Mouse (Mus musculus): ENCODE measurements at regions not wholly inside any gene's neighbourhood (a gene's known extent, or its start where the extent isn't known, plus 50 kb on each side); places are given as distances from the start of the nearest gene placed in this dataset.
A peak's percentile ranks its signal among the peaks of the same experiment; 100 is the strongest.

- no peak for TF ChIP-seq CTCF (IDR thresholded peaks at IDR 0.05)
- in situ Hi-C loops (cut with MboI; ENCODE audit: low pct_unique_long_range_greater_than_20kb): no loop called here
- ChIA-PET CTCF (interaction anchor here (1.0 to 2.8 kb wide), 3 partner anchors 8 to 14 kb away, joined by 3 to 10 read pairs (median 4); no protein-coding TSS in a partner anchor), POLR2A (no interaction called here)
- ATAC-seq: no peak
- DNase-seq (ENCODE audit: low read depth, low spot score): no peak
- H3K27me3 ChIP-seq: no peaks in the 10 kb centered on the region
These were observed 539.2 kb downstream of the Gm19410 start for GRCm38 (mm10) chr8:36304809-36305208.

DNA sequence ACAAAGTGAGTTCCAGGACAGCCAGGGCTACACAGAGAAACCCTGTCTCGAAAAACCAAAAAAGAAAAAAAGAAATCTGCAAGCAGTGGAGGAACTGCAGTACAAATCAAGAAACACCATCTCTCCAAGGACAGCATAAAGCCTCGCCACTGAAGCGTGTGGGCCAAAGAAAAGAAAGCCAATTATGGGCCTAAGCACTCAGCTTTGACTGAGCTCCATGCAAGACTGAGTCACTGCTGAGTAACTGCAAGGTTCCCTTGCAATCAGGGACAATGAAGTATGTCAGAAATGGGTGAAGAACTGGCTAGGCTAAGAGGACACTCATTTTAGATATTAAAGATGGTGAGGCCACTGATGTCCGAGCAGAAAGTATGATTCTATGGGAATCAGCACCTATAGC, 540.7 kb downstream of the Gm19410 start:
- POLR2A ChIA-PET: interaction anchor here (0.6 kb wide), 1 partner anchor 746 kb away, joined by 3 read pairs; no protein-coding TSS in a partner anchor
- TF ChIP-seq CTCF (IDR thresholded peaks at IDR 0.05): no peak
- no peaks in the 10 kb centered on the region for H3K27me3 ChIP-seq
- CTCF ChIA-PET: interaction anchor here (1.5 to 2.8 kb wide), 2 partner anchors 12 to 58 kb away, joined by 3 to 10 read pairs; no protein-coding TSS in a partner anchor
- in situ Hi-C loops (cut with MboI; ENCODE audit: low pct_unique_long_range_greater_than_20kb): no loop called here
- ATAC-seq: peak; percentile 57
- DNase-seq (ENCODE audit: low read depth, low spot score): no peak

GRCm38 (mm10) chr8:36307496-36307895, 541.9 kb downstream of the Gm19410 start:
- TF ChIP-seq CTCF (IDR thresholded peaks at IDR 0.05): no peak

GRCm38 (mm10) chr8:36308056-36308455, 542.5 kb downstream of the Gm19410 start:
- DNase-seq (ENCODE audit: low read depth, low spot score) (no peak), ATAC-seq (peak; percentile 54)
- ChIA-PET CTCF (no interaction called here), POLR2A (no interaction called here)
- no peaks in the 10 kb centered on the region for H3K27me3 ChIP-seq
- no peak for TF ChIP-seq CTCF (IDR thresholded peaks at IDR 0.05)
- in situ Hi-C loops (cut with MboI; ENCODE audit: low pct_unique_long_range_greater_than_20kb): no loop called here

More at GRCm38 (mm10) chr8:36307496-36307895, 541.9 kb downstream of the Gm19410 start:
- POLR2A ChIA-PET: no interaction called here
- DNase-seq (ENCODE audit: low read depth, low spot score) (no peak), ATAC-seq (no peak)
- in situ Hi-C loops (cut with MboI; ENCODE audit: low pct_unique_long_range_greater_than_20kb): no loop called here
- H3K27me3 ChIP-seq: no peaks in the 10 kb centered on the region
- CTCF ChIA-PET: interaction anchor here (1.5 to 2.8 kb wide), 2 partner anchors 13 to 59 kb away, joined by 3 to 10 read pairs; no protein-coding TSS in a partner anchor

- no peak for TF ChIP-seq CTCF (IDR thresholded peaks at IDR 0.05)
- CTCF ChIA-PET: no interaction called here
- no peaks in the 10 kb centered on the region for H3K27me3 ChIP-seq
- in situ Hi-C loops (cut with MboI; ENCODE audit: low pct_unique_long_range_greater_than_20kb): no loop called here
- no peak for DNase-seq (ENCODE audit: low read depth, low spot score)
- no peak for ATAC-seq
- POLR2A ChIA-PET: no interaction called here
These were observed 543.7 kb downstream of the Gm19410 start for GRCm38 (mm10) chr8:36309326-36309725.

GRCm38 (mm10) chr8:36309952-36310351, 544.4 kb downstream of the Gm19410 start:
- no peaks in the 10 kb centered on the region for H3K27me3 ChIP-seq
- in situ Hi-C loops (cut with MboI; ENCODE audit: low pct_unique_long_range_greater_than_20kb): no loop called here
- ChIA-PET CTCF (interaction anchor here (1.1 to 1.4 kb wide), 2 partner anchors 11 to 108 kb away, joined by 4 read pairs; no protein-coding TSS in a partner anchor), POLR2A (no interaction called here)
- no peak for TF ChIP-seq CTCF (IDR thresholded peaks at IDR 0.05)
- no peak for DNase-seq (ENCODE audit: low read depth, low spot score)
- ATAC-seq: no peak

DNA sequence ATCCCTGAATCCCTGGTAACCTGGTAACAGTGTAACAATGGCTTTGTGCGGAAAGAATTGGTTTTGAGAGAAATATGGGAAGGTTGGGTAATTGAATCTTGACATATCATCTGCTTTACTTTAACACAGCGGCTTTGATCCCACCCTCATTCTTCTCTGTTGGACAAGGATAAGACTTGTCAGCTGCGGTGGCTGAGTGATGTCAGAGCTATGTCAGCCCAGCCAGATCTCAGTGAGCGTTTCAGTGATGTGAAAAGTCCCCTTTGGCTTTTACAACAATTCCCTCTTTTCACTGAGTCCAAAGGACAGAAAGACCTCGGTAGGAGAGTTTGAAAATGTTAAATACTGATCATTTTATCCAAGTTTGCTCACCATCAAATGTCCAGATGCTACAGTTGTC, 546.1 kb downstream of the Gm19410 start:
- DNase-seq (ENCODE audit: low read depth, low spot score) (no peak), ATAC-seq (no peak)
- in situ Hi-C loops (cut with MboI; ENCODE audit: low pct_unique_long_range_greater_than_20kb): no loop called here
- ChIA-PET CTCF (interaction anchor here (1.2 kb wide), 1 partner anchor 49 kb away, joined by 3 read pairs; no protein-coding TSS in a partner anchor), POLR2A (no interaction called here)
- no peak for TF ChIP-seq CTCF (IDR thresholded peaks at IDR 0.05)
- no peaks in the 10 kb centered on the region for H3K27me3 ChIP-seq

DNA sequence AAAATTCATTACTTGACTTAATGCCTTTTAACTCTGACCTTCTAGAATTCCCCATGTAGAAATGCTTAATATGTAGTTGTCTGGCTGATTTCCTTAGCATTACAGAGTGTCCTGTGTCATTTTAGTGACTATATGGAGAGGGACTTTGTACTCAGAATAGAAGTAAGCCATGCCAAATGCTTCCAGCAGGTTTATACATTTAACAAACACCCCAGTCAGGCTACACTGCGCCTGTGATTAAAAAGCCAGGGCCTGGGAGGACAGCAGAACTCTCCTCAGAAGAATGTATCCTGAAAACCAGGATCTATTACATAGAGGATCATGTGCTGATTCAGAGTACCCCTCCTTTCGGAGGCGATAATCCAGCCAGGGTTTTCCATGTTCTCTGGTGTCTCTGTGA, 547.4 kb downstream of the Gm19410 start:
- no peak for ATAC-seq
- no peaks in the 10 kb centered on the region for H3K27me3 ChIP-seq
- no peak for DNase-seq (ENCODE audit: low read depth, low spot score)
- TF ChIP-seq CTCF (IDR thresholded peaks at IDR 0.05): no peak
- POLR2A ChIA-PET: no interaction called here
- CTCF ChIA-PET: no interaction called here
- in situ Hi-C loops (cut with MboI; ENCODE audit: low pct_unique_long_range_greater_than_20kb): no loop called here

GRCm38 (mm10) chr8:36318396-36318795, 552.8 kb downstream of the Gm19410 start:
- in situ Hi-C loops (cut with MboI; ENCODE audit: low pct_unique_long_range_greater_than_20kb): no loop called here
- DNase-seq (ENCODE audit: low read depth, low spot score) (no peak), ATAC-seq (no peak)
- H3K27me3 ChIP-seq: peaks cover 4% of the 10 kb centered on the region
- no peak for TF ChIP-seq CTCF (IDR thresholded peaks at IDR 0.05)
- ChIA-PET CTCF (interaction anchor here (2.1 kb wide), 1 partner anchor 10 kb away, joined by 5 read pairs; no protein-coding TSS in a partner anchor), POLR2A (no interaction called here)

DNA sequence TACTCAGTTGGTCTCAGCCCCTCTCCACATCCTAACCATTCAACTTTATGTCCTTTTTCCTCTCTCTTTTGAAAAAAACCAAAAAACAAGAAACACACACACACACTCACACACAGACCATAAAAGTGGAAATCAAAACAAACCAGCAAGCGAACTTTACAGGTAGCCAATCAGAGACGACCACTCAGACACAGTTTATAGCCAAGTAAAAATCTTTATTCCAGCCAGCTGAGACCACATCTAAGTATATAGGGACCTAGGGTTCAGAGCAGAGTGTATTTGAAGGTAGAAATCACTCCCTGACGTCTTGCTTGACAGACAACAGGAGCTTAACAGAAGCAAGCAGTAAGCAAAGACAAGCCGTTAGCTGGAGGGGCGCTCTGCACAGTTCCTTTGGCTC, 553.3 kb downstream of the Gm19410 start:
- POLR2A ChIA-PET: no interaction called here
- H3K27me3 ChIP-seq: peaks cover 4% of the 10 kb centered on the region
- ATAC-seq (no peak), DNase-seq (ENCODE audit: low read depth, low spot score) (no peak)
- CTCF ChIA-PET: interaction anchor here (2.1 kb wide), 1 partner anchor 10 kb away, joined by 5 read pairs; no protein-coding TSS in a partner anchor
- in situ Hi-C loops (cut with MboI; ENCODE audit: low pct_unique_long_range_greater_than_20kb): no loop called here
- no peak for TF ChIP-seq CTCF (IDR thresholded peaks at IDR 0.05)

DNA sequence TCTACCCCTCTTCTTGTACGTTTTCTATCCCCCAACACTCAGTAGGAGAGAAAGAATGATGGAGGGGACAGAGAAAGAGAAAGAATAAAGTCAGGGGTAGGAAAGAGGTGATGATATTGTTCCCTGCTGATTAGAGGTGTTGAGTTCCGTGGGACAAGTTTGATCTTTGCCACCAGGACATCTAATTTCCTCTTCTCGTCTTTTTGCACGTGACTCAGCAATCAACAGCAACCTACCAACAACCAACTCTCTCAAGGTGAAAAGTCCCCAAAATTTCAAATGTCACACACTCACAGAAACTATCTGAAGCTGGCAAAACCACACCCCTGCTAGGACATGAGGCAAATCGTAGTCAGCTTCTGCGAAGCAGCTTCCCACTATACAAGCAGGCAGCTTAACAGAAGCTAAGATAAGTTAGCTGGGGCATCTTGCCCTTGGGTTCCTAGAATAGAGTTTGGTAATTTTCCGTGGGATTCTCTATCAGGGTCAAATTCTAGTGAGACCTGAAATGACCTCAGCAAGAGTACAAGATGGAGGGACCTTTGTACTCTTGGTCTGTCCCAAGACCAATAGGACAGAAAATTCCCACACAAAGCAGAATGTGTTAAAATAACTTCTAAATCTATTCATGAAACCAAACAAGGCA, 553.8 kb downstream of the Gm19410 start:
- in situ Hi-C loops (cut with MboI; ENCODE audit: low pct_unique_long_range_greater_than_20kb): no loop called here
- H3K27me3 ChIP-seq: peaks cover 4% of the 10 kb centered on the region
- no peak for TF ChIP-seq CTCF (IDR thresholded peaks at IDR 0.05)
- ATAC-seq (no peak), DNase-seq (ENCODE audit: low read depth, low spot score) (no peak)
- CTCF ChIA-PET: interaction anchor here (2.1 kb wide), 1 partner anchor 9 kb away, joined by 5 read pairs; no protein-coding TSS in a partner anchor
- POLR2A ChIA-PET: no interaction called here

Data from Patski (cell line).